Mouse (Mus musculus) intestine, embryonic 15.5 days (tissue): ENCODE data around the gene Sez6l. TPM values are rescaled to one million over a fixed set of nuclear protein-coding genes. Genes with fewer than 3 reads are reported as not detected.

ENCODE experiments used
- ATAC-seq: fragments of 200-750 bp; cut with Nextera tagmentation; 2 replicates; pipeline ENCODE4 v1.8.0; 2017; ENCODE audit warnings: moderate TSS enrichment, moderate library complexity
- H3K27ac ChIP-seq: fragments of 300-500 bp; sonication (generic); 2 replicates; pipeline ENCODE4 v1.5.1; 2015; ENCODE audit warnings: mild to moderate bottlenecking, inconsistent platforms
- H3K27me3 ChIP-seq: fragments of 300-500 bp; sonication (generic); replicated peaks from 2 replicates; pipeline ENCODE4 v1.6.1; 2015; ENCODE audit warnings: inconsistent platforms
- H3K36me3 ChIP-seq: fragments of 300-500 bp; sonication (generic); 2 replicates; pipeline ENCODE4 v1.6.1; 2015; ENCODE audit warnings: inconsistent platforms
- H3K4me1 ChIP-seq: fragments of 300-500 bp; sonication (generic); replicated peaks from 2 replicates; pipeline ENCODE4 v1.6.1; 2015; ENCODE audit warnings: inconsistent platforms
- H3K4me2 ChIP-seq: fragments of 300-500 bp; sonication (generic); replicated peaks from 2 replicates; pipeline ENCODE4 v1.6.1; 2015; ENCODE audit warnings: mild to moderate bottlenecking, inconsistent platforms
- H3K4me3 ChIP-seq: fragments of 300-500 bp; sonication (generic); replicated peaks from 2 replicates; pipeline ENCODE4 v1.5.1; 2015; ENCODE audit warnings: inconsistent platforms
- H3K9ac ChIP-seq: fragments of 300-500 bp; sonication (generic); 2 replicates; pipeline ENCODE4 v1.6.1; 2015; ENCODE audit warnings: inconsistent platforms
- H3K9me3 ChIP-seq: fragments of 300-500 bp; sonication (generic); 2 replicates; pipeline ENCODE4 v1.6.1; 2016; ENCODE audit warnings: inconsistent platforms
- WGBS: fragments of 180-500 bp; shearing (Covaris S2); methylation state at CpG from one replicate; pipeline ENCODE4 v1.1.7; 2015; 5-methylcytosine and 5-hydroxymethylcytosine counted together
- polyA plus RNA-seq: library from polyadenylated mRNA; unstranded; fragments of >200 nt; fragmentation: Nextera tagmentation; extraction: Ambion mirVana; gene quantifications from 2 replicates; pipeline ENCODE4 v1.2.1, GENCODE M21; 2015

Sez6l gene
- polyA plus RNA-seq, 1 experiment from 2014 or later: 2.0 TPM

GRCm38 (mm10) chr5:112482551-112482950 is 94.4 kb downstream of the Sez6l start:
- WGBS: 69% methylated on average over 13 of the region's 13 CpGs
- ATAC-seq: no peak
- H3K27ac ChIP-seq: no peak overlapping the region

GRCm38 (mm10) chr5:112481946-112482410 is 95.0 kb downstream of the Sez6l start:
- WGBS: 47% methylated on average over 19 of the region's 19 CpGs
- Histone ChIP-seq H3K27me3 (peaks cover 3% of the 10 kb centered on the region; the same call in 1 of the 2 replicates), H3K27ac (no peak overlapping the region), H3K4me3 (no peak overlapping the region), H3K4me1 (no peaks in the 10 kb centered on the region), H3K36me3 (no peaks in the 10 kb centered on the region), H3K9me3 (no peaks in the 10 kb centered on the region), H3K4me2 (no peak overlapping the region), H3K9ac (no peak overlapping the region)
- ATAC-seq: no peak

More at GRCm38 (mm10) chr5:112482551-112482950, 94.4 kb downstream of the Sez6l start:
- Histone ChIP-seq H3K36me3 (no peaks in the 10 kb centered on the region), H3K27me3 (peaks cover 3% of the 10 kb centered on the region; the same call in 1 of the 2 replicates), H3K9me3 (no peaks in the 10 kb centered on the region), H3K4me3 (no peak overlapping the region), H3K4me2 (no peak overlapping the region), H3K4me1 (no peaks in the 10 kb centered on the region), H3K9ac (no peak overlapping the region)

GRCm38 (mm10) chr5:112473453-112473852 is 103.5 kb downstream of the Sez6l start:
- H3K9ac ChIP-seq: no peak overlapping the region
- ATAC-seq: no peak
- no peak overlapping the region for H3K4me3 ChIP-seq
- no peaks in the 10 kb centered on the region for H3K9me3 ChIP-seq
- H3K27me3 ChIP-seq: 0 out of 2 replicates have a peak, but pooled peaks cover 3% of the 10 kb centered on the region
- 21% methylated on average over 6 of the region's 6 CpGs for WGBS
- H3K4me1 ChIP-seq: no peaks in the 10 kb centered on the region
- no peaks in the 10 kb centered on the region for H3K36me3 ChIP-seq
- no peak overlapping the region for H3K4me2 ChIP-seq
- no peak overlapping the region for H3K27ac ChIP-seq

DNA sequence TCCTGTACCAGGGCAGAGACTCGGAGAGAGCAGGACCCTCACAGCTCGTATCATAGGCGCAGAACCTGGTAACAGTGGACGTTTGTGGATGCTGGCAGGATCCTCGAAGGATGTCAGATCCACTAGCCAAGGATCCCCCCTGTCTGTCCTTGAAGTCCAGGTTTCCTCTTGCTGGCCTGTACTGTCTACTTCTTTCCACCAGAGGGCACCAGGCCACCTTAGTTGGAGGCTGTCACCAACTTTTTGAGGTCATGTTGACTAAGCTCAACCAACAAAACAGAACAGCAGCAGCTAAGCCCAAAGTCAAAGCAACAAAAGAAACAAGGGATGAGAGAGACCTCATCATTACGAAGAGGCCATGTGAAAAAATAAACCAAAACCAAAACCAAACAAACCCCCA is 106.8 kb downstream of the Sez6l start:
- Histone ChIP-seq H3K27me3 (no peaks in the 10 kb centered on the region), H3K9me3 (no peaks in the 10 kb centered on the region), H3K36me3 (no peaks in the 10 kb centered on the region), H3K9ac (no peak overlapping the region), H3K4me3 (no peak overlapping the region), H3K4me2 (no peak overlapping the region), H3K4me1 (peaks cover 6% of the 10 kb centered on the region; the same call in 1 of the 2 replicates), H3K27ac (no peak overlapping the region)
- ATAC-seq: no peak
- 70% methylated on average over 6 of the region's 6 CpGs for WGBS

DNA sequence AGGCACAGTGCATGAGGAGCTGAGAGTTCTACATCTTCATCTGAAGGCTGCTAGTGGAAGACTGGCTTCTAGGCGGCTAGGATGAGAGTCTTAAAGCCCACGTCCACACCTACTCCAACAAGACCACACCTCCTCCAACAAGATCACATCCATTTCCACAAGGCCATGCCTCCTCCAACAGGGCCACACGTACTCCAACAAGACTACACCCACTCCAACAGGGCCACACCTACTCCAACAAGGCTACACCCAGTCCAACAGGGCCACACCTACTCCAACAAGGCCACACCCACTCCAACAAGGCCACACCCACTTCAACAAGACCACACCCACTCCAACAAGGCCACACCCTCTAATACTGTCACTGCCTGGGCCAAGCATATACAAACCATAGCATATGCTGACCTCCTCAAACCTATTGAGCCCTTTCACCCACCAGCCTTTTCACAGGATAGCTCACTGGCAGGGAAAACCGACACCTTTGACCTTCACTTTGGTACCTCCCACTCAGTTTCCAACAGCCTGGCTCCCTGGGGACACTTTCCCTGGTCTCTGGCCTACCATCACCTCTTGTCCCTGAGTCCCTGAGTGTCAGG is 107.9 kb downstream of the Sez6l start:
- no peaks in the 10 kb centered on the region for H3K36me3 ChIP-seq
- ATAC-seq: no peak
- no peaks in the 10 kb centered on the region for H3K27me3 ChIP-seq
- H3K9ac ChIP-seq: no peak overlapping the region
- H3K4me2 ChIP-seq: no peak overlapping the region
- H3K4me1 ChIP-seq: peaks cover 6% of the 10 kb centered on the region; the same call in 1 of the 2 replicates
- 80% methylated on average over 4 of the region's 4 CpGs for WGBS
- H3K4me3 ChIP-seq: no peak overlapping the region
- H3K27ac ChIP-seq: no peak overlapping the region
- no peaks in the 10 kb centered on the region for H3K9me3 ChIP-seq

GRCm38 (mm10) chr5:112466331-112466730 is 110.7 kb downstream of the Sez6l start:
- Histone ChIP-seq H3K27me3 (no peaks in the 10 kb centered on the region), H3K4me1 (peaks cover 6% of the 10 kb centered on the region; the same call in 1 of the 2 replicates), H3K4me3 (no peak overlapping the region), H3K9me3 (no peaks in the 10 kb centered on the region), H3K36me3 (no peaks in the 10 kb centered on the region), H3K9ac (no peak overlapping the region), H3K4me2 (no peak overlapping the region), H3K27ac (no peak overlapping the region)
- ATAC-seq: no peak
- WGBS: 39% methylated on average over 6 of the region's 6 CpGs

DNA sequence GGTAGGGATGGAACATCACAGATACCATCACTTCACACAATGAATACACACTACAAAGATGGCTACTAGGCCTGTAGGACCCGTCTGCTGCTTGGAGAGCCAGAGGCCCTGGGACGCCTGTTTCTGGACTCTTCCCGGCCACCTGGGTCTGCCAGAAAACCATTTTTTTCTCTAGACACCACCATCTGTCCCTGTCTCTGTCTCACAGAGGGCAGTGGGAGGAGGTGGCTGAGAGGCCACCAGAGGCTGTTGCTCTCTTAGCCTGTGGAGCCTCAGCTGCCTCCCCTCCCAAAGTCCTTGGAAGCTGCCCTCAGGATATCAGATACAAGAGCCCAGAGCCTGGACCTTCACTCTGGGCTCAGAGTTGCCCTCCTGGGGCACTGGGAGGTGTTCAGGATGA is 117.1 kb downstream of the Sez6l start:
- H3K4me2 ChIP-seq: no peak overlapping the region
- ATAC-seq: no peak
- H3K27me3 ChIP-seq: no peaks in the 10 kb centered on the region
- no peaks in the 10 kb centered on the region for H3K4me1 ChIP-seq
- no peak overlapping the region for H3K27ac ChIP-seq
- no peak overlapping the region for H3K4me3 ChIP-seq
- no peaks in the 10 kb centered on the region for H3K9me3 ChIP-seq
- H3K36me3 ChIP-seq: no peaks in the 10 kb centered on the region
- no peak overlapping the region for H3K9ac ChIP-seq
- 61% methylated on average over 3 of the region's 3 CpGs for WGBS

- no peak for ATAC-seq
- no peaks in the 10 kb centered on the region for H3K27me3 ChIP-seq
- no peak overlapping the region for H3K27ac ChIP-seq
- H3K4me2 ChIP-seq: no peak overlapping the region
- 64% methylated on average over 12 of the region's 12 CpGs for WGBS
- 0 out of 2 replicates have a peak, but pooled peaks cover 3% of the 10 kb centered on the region for H3K4me1 ChIP-seq
- no peaks in the 10 kb centered on the region for H3K36me3 ChIP-seq
- H3K9ac ChIP-seq: no peak overlapping the region
- no peaks in the 10 kb centered on the region for H3K9me3 ChIP-seq
- H3K4me3 ChIP-seq: no peak overlapping the region
These were observed 121.9 kb downstream of the Sez6l start for GRCm38 (mm10) chr5:112454966-112455555.

- Histone ChIP-seq H3K9ac (no peak overlapping the region), H3K36me3 (no peaks in the 10 kb centered on the region), H3K27me3 (no peaks in the 10 kb centered on the region), H3K4me1 (0 out of 2 replicates have a peak, but pooled peaks cover 3% of the 10 kb centered on the region), H3K27ac (no peak overlapping the region), H3K4me2 (no peak overlapping the region), H3K9me3 (no peaks in the 10 kb centered on the region), H3K4me3 (no peak overlapping the region)
- no peak for ATAC-seq
- 67% methylated on average over 9 of the region's 9 CpGs for WGBS
These were observed 123.9 kb downstream of the Sez6l start for GRCm38 (mm10) chr5:112453088-112453487.

- H3K4me3 ChIP-seq: no peak within 1 kb of the TSS
- H3K9ac ChIP-seq: no peak within 1 kb of the TSS
- H3K27me3 ChIP-seq: no peaks in the 10 kb centered on the region
- no peaks in the 10 kb centered on the region for H3K9me3 ChIP-seq
- H3K27ac ChIP-seq: no peak within 1 kb of the TSS
- no peak within 1 kb of the TSS for H3K4me2 ChIP-seq
- no peak for ATAC-seq
- no peaks in the 10 kb centered on the region for H3K36me3 ChIP-seq
- 0 out of 2 replicates have a peak, but pooled peaks cover 3% of the 10 kb centered on the region for H3K4me1 ChIP-seq
- 56% methylated on average over 18 of the region's 18 CpGs for WGBS
These were observed 128.1 kb downstream of the Sez6l start, which contains the start of gene Gm6588 for GRCm38 (mm10) chr5:112448747-112449440. Gene Gm6588 (plus strand): TSS chr5:112449426.

- no peak for ATAC-seq
- H3K27me3 ChIP-seq: no peaks in the 10 kb centered on the region
- no peak overlapping the region for H3K9ac ChIP-seq
- H3K4me3 ChIP-seq: no peak overlapping the region
- no peaks in the 10 kb centered on the region for H3K4me1 ChIP-seq
- no peaks in the 10 kb centered on the region for H3K9me3 ChIP-seq
- H3K27ac ChIP-seq: no peak overlapping the region
- H3K36me3 ChIP-seq: no peaks in the 10 kb centered on the region
- H3K4me2 ChIP-seq: no peak overlapping the region
- 49% methylated on average over 10 of the region's 10 CpGs for WGBS
These were observed 138.4 kb downstream of the Sez6l start for GRCm38 (mm10) chr5:112438535-112438934.

DNA sequence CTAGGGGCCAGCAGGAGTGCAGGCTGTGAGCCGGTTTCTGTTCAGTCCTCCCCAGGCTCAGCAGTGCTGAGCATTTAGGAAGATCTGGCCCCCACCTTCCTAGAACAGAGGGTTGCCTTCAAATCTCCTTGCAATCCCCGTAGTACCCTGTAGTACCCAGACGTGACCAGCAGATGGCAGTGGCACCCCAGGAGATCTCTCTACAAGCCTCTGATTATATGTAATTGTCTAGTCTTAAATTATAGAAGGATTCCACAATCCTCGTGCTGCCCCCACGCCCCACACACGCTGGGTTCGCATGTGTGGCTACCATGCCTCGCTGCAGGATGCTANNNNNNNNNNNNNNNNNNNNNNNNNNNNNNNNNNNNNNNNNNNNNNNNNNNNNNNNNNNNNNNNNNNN is 144.0 kb downstream of the Sez6l start:
- Histone ChIP-seq H3K36me3 (no peaks in the 10 kb centered on the region), H3K9ac (no peak overlapping the region), H3K9me3 (no peaks in the 10 kb centered on the region), H3K4me2 (no peak overlapping the region), H3K27ac (no peak overlapping the region), H3K4me3 (no peak overlapping the region), H3K27me3 (peaks cover 7% of the 10 kb centered on the region), H3K4me1 (0 out of 2 replicates have a peak, but pooled peaks cover 3% of the 10 kb centered on the region)
- ATAC-seq: no peak
- 1% methylated on average over 8 of the region's 8 CpGs for WGBS
